Mouse (Mus musculus): ENCODE results near the gene Farp1.

- no peak for TF ChIP-seq CTCF (IDR thresholded peaks at IDR 0.05; ENCODE audit: extremely low read depth, insufficient read length, insufficient replicate concordance, low read depth, low read length)
- no peak for TF ChIP-seq POLR2A (IDR thresholded peaks at IDR 0.05; ENCODE audit: low read depth, low read length)
Measured at GRCm38 (mm10) chr14:121126291-121126690, 91.3 kb downstream of the Farp1 start.
